Mouse (Mus musculus) mesoderm, embryonic 11.5 days (tissue): ENCODE data around the gene Col13a1.

Experiments
- DNase-seq: peaks from one replicate; pipeline ENCODE4 v3.0.0-alpha.2; 2012; ENCODE audit warnings: low read depth, low spot score

The Col13a1 gene

DNA sequence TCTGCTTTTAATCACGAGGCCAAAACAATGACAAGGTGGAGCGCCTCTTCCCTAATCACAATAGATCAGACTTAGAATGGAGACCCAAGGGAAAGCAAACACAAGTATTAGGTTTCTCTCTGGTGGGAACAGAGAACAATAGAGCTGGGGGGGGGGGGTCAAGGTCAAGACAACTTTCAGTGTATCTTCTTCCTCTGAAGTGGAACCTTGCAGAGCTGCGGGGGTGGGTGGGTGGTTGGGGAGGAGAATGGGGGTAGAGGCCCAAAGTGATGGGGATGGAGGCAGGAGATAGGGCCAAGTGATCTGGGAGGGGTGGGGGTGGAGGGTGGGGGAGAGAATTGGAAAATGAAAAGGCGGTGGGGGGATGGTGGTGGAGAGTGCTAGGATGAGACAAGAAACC, 149.9 kb downstream of the Col13a1 start:
- no peak for DNase-seq

DNA sequence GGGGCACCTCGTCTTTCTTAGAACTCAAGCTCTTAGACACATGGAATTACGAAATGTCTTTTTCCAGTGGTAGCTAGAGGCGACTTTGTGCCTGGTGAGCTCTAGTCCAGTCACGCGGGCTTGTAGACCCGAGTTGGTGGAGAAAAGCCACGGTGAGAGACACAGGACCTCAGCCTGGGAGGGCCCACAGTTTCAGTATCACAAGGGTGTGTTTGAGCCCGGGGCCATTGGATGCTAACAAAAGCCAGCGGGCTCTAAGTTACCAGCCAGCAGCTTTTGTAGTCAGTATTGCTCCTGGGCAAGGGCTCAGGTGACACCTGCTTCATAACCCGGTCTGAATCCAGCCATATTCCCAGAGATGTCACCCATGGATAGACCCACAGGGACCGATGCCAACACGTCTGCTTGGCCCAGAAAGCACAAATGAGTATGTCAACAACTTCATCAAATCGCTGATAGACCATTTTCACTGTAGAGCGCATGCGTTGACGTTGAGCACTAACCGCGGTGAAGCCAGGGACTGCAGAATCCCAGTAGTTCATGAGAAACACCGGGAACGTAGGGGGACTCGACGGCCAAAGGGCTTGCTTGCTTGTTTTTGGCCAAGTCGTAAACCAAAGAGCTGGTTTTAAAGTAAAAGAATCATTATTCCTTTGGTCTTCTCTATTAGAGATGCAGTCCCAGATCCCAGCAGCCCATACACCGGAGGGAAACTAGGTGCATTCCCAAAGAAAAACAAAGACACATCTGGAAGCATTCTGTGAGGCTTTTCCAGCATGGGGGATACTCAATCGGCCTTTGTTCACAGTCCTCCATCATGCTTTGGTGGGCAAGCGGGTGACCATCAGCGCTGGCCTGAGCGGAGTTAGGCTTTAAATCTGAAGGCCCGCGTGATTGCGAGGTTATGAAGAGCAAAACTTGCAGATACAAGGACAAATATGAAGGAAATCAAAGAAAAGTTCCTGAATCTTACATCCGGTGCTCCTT, 150.7 kb downstream of the Col13a1 start:
- DNase-seq, result peak; percentile 40

DNA sequence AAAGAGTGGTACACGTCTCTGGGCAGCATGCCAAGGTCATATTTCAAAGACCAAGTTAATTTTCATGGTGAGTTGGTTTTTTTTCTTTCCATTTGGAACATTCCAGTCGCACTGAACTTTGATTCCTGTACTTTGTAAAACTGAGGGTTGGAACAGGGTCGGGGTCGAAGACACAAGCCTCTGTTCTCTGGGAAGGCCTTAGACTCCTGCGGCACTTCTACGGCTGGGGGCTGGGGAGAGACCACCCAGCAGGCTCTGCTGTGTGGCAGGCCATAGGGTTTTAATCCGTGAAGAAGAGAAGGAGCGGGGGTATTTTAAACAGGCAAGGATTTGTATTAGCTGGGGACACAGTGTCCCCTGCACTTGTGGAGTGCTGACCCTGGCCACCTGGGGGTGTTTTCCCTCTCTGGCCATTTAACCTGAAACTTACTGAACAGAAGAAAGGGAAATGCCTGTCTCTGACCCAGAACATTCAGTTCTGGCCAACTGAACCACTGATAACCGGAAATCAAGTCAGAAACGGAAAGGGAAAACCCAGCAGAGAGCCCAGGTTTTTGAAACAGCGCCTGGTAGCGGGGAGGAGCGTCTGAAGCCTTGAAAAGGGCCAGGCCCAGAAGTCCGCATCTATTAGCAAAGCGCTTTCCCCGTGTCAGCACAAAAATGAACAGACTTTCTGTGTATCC, 152.0 kb downstream of the Col13a1 start:
- DNase-seq, result peak; percentile 72

DNA sequence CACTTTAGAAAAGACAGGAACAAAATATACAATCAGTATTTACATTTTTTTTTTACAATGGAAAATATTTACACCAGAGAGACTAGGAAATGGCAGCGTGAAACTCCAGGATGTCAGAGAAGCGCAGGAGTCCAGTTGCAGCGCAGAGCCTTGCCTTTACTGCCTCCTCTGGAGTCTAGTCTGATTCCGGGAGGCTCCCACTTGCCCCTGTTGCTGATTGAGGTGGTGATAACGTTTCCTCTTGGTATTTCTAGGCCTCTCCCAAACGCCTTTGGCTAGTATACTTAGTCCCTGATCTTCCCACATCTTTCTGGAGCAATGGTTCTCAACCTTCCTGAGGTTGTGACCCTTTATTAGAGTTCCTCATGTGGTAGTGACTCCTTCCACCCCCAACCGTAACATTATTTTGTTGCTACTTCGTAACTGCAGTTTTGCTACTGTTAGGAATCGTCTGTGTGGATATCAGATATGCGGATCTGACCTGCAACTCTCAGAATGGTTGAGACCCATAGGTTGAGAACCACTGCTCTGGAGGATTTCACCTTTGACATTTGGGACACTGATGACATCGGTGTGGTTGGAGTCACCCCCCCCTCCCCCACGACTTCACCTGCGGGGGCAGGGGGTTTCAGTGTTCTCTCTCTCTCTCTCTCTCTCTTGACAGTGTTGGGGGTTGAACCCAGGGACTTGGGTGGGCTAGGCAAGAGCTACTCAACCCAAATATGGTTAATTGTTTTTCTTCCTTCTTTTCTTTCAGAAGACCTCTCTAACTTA, 152.7 kb downstream of the Col13a1 start:
- no peak for DNase-seq

DNA sequence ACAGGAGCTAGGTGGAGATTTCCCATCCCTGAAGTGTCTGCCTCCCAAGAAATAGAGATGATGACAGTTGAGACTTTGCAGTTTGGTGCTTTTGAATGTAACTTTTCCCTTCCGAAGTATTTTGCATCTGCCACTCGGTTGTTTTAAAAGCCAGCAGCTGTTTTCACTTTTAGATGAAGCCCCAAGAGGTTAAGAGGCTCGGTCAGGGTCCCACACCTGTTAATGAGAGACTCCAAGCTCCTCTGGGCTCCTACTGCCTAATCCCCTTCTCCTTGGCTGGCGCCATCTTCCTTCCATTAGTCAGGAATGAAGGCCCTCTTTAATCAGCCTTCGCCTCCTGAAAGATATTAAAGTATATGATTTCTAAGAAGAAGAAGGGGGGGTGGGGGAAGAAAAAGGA, 153.4 kb downstream of the Col13a1 start:
- no peak for DNase-seq

DNA sequence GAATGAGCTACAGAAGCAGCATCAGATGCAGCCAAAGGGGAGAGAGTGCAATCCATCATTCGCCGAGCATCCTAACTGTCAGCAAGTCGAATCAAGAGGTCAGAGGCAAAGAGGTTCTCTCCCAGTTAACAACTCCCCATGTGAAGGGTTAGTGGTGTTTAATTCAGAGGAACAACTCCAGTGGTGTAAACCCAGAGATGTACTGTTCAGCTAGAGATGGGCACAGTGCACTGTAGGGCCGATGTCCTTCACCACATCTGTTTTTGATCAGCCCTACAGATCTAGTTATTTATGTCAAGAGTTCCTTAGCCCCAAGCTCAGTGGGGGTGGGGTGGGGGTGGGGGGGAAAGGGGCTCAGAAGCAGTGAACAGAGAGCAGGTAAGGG, 155.2 kb downstream of the Col13a1 start:
- peak; percentile 76 for DNase-seq

DNA sequence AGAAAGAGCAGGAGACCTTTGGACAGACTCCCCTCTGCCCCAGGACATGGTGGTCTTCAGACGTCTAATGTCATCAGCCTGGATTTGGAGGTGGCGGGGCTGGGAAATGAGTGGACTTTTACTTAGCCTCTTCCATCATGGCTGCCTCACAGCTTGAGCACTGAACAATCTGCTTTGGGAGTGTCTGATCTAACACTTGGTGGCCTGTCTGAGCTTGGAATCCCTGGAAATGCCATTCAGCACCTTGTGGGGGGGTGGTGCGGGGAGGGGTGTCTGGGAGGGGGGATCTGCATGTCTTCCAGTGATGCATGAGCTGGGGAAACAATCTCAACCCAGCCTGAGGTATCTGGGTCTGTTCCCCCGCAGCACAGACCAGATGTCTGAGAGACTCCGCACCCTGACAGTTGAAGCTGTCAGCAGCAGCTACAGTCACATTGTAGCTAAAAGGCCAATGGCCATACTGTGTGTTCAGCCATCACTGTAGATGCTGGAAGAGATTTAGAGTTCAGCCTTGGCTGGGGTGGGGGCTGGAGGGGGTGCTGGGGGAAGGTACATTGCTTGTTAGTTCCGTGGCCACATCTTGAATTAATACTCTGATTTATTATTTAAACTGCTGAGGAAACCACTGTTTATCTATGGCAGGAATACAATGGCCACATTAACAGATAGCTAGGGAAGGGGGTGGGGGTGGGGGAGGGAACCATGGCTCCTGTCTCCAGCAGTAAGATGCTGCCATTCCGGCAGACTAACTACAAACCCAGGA, 155.8 kb downstream of the Col13a1 start:
- DNase-seq, result peak; percentile 73

DNA sequence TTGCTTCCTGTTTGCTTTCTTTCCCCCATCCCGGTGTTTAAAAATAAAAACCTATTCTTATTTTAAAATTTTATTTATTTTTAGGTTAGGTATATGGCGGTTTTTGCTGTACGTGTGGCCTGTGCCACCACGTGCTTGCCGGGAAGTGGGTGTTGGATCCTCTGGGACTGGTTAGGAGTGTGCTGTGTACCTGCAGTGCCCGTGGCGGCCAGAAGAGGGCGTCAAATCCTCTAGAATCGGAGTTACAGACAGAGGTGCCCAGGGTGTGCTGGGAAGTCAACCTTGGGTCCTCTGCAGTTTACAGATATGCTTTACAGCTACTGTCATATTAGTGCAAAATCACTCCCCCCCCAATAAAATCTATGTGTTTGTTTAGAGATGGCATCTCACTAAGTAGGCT, 158.9 kb downstream of the Col13a1 start:
- no peak for DNase-seq

DNA sequence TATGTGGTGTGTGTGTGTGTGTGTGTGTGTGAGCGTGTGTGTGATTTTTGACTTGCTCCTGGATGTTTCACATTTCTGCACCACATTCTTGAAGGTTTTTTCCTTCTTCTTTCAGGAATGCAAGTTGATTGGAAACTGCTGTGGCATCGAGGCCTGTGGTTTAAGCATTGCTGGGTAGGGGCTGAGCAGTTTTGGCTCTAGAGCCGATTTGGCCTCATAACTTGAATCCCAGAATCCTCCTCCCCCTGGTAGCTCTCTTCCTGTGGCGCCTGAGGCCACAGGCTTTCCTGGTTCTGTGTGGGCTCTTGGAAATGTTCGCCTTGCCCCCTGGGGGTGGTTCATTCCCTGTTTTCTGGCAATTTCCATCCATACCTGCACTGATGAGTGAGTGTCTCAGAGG, 166.9 kb downstream of the Col13a1 start:
- DNase-seq, result peak; percentile 46

DNA sequence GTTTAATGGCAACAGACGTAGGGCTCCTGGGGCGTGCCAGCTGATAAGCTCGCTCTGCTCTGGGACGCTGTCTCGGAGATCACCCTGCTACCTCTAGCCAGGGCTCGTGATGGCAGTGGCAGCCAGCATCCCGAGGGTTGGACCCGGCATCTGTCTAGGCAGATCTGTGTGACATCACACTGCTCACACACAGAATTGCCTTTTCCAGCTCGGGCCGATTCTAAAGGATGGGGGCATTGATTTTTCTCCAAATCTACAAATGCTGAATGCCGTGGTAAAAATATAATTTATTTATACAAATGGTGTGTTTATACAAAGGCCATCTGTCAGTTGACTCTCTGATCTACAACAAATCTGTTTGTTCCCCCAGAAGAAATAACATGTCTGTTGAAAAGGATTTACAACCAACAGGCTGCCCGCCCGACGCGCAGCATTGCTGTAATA, 180.8 kb downstream of the Col13a1 start:
- DNase-seq, result no peak

DNA sequence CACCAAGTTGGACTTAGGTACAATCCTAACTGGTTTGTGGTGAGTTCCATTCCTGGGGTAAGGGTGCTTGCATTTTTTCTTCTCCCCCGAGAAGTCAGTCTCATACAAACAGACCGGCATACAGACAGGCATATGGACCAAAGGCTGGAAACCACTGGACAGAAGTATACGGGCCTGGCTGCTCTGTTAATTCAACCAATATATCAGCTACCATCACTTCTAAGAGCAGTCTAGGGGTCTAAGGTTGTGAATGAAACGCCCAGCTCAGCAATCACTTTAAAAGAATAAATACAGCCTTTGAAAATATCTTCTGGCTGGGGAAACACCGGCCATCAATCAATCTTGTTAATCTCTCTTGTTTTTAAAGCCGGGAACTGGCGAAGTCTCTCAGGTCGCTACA, 183.4 kb downstream of the Col13a1 start:
- no peak for DNase-seq

DNA sequence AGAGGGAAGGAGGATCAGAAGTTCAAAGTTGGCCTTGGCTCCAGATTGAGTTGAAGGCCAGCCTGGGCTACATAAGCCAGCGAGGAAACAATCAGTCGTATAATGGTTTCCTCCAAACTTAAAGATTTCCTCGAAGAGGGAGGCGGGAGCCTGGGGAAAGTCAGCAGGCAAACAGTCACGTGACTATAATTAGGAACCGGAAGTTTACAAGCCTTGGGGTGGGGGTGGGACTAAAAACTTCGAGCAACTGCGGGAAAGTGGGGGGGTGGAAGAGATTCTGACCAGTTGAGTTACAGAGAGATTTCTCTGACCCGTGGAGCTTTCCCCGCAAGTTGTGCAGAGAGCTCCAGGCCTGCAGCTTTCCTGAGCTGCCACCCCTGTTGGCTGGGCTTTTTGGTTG, 183.9 kb downstream of the Col13a1 start:
- DNase-seq, result no peak

DNA sequence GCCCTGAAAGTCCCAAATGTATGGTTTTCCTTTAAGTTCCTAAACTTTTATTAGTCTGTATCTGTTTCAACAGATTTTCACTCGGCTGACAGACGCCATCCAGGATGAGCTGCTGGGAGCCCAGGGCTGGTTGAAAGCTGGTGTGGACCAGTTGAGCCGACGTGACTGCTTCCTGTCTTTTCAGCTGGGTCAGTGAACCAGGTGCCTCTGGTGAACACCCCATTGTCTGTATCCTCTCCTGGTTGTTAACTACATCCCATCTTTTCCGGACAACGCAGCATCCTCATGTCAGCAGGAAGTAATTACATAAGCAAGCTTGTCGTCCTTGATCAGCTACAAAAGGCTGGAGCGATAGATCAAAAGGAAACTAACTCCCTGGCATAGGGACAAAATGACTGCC, 185.9 kb downstream of the Col13a1 start:
- no peak for DNase-seq

DNA sequence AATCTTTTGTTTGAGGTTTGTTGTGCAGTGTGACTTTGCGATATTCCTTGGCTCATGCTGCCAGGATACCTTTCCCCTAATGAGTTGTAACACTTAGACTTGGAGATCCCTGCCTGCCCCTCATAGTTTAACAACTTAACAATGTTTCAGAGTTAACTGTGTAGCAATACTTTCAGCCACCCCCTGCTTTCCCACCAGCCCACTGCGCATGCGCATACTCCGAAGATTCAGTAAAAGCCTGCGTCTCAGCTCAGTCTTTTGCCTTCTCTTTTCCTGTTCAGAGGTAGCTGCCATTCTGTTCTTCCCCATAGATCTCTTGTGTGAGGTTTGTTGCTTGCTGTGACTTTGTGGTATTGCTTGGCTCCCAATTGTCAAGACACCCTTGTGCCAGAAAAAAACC, 190.4 kb downstream of the Col13a1 start:
- DNase-seq, result no peak
